Comparison of ENCODE assay signal across 9 mouse cellular contexts in genomic region chr1:72826446-72826845, GRCm38 (mm10). TPM values are rescaled to one million over a fixed set of nuclear protein-coding genes. Genes with fewer than 3 reads are reported as not detected.
A peak's percentile ranks its signal among the peaks of the same experiment; 100 is the strongest.
DNase-seq lines count a peak whose midpoint lies in the region; ATAC-seq lines count a peak whose summit lies in the region.
"Had no signal": no experiment of that assay in that cellular context is flagged by ENCODE, and none has a peak within 500 bp of the region (broad histone marks: within the 10 kb centered on the region; RNA-seq: fewer than 3 reads in every experiment).

No protein-coding gene starts in this region.

- DNase-seq in heart, postnatal 4 days: no peak
- DNase-seq in embryo, embryonic 9.5 days (ENCODE audit: extremely low spot score): peak; percentile 53
- DNase-seq in neural tube, embryonic 10.5 days (ENCODE audit: extremely low spot score, low spot score): peak; percentile 54
- DNase-seq in gastrocnemius, postnatal 10 days: no peak
- no peak for DNase-seq in left cerebral cortex, adult 9 months (ENCODE audit: low spot score in 2 of 2)
- DNase-seq in left cerebral cortex, postnatal 4 days: no peak
- DNase-seq: adrenal gland, postnatal 14 days had no signal

- 21% methylated on average over 6 of the region's 6 CpGs for WGBS in heart, embryonic 13.5 days
- 10% methylated on average over 6 of the region's 6 CpGs for WGBS in hindbrain, embryonic 16.5 days

- peaks cover 41% of the 10 kb centered on the region for H3K4me1 ChIP-seq in heart, embryonic 13.5 days
- peaks cover 23% of the 10 kb centered on the region for H3K4me1 ChIP-seq in hindbrain, embryonic 16.5 days (ENCODE audit: control insufficient read depth, insufficient read depth, low read depth, low read length)

- peak overlapping the region; percentile 68 for H3K4me3 ChIP-seq in heart, embryonic 13.5 days
- H3K4me3 ChIP-seq in hindbrain, embryonic 16.5 days (ENCODE audit: low read length): peak overlapping the region; percentile 85

- intact Hi-C loops in left cerebral cortex, postnatal 4 days (cut with DNase I): no loop called here

- peak overlapping the region; percentile 59 for H3K27ac ChIP-seq in heart, embryonic 13.5 days (replicated peaks)
- peak overlapping the region; percentile 66 for H3K27ac ChIP-seq in hindbrain, embryonic 16.5 days (ENCODE audit: low read depth, low read length)

- peak overlapping the region; percentile 99 for H3K4me2 ChIP-seq in heart, embryonic 13.5 days
- H3K4me2 ChIP-seq in hindbrain, embryonic 16.5 days (ENCODE audit: low read length): peak overlapping the region; percentile 93

- H3K9ac ChIP-seq in heart, embryonic 13.5 days: peak overlapping the region; percentile 85
- peak overlapping the region; percentile 47 for H3K9ac ChIP-seq in hindbrain, embryonic 16.5 days (ENCODE audit: low read depth, low read length)

- no peak for ATAC-seq in heart, embryonic 13.5 days (ENCODE audit: extremely low read depth, insufficient number of reproducible peaks, low FRiP score, low TSS enrichment)
- no peak for ATAC-seq in hindbrain, embryonic 16.5 days

- no peaks in the 10 kb centered on the region for H3K9me3 ChIP-seq in heart, embryonic 13.5 days
- no peaks in the 10 kb centered on the region for H3K9me3 ChIP-seq in hindbrain, embryonic 16.5 days (ENCODE audit: control insufficient read depth, low read length)

- peaks cover 36% of the 10 kb centered on the region for H3K27me3 ChIP-seq in heart, embryonic 13.5 days (replicated peaks)
- H3K27me3 ChIP-seq in hindbrain, embryonic 16.5 days (replicated peaks; ENCODE audit: control insufficient read depth, insufficient read depth, low read length): no peaks in the 10 kb centered on the region

- no peaks in the 10 kb centered on the region for H3K36me3 ChIP-seq in heart, embryonic 13.5 days
- peaks cover 3% of the 10 kb centered on the region; the same call in 1 of the 2 replicates for H3K36me3 ChIP-seq in hindbrain, embryonic 16.5 days (ENCODE audit: control insufficient read depth, insufficient read depth, low read length)

RNA-seq across cellular contexts. Expression of gene Igfbp2, which starts 2.1 kb away (rescaled TPM):
- 85.0 and 87.3 TPM in 2 replicates for polyA plus RNA-seq in heart, embryonic 13.5 days (2015; fragmentation: Nextera tagmentation; extraction: Ambion mirVana)
- 1 to 10 TPM; 5.3 to 8.4 TPM for total RNA-seq in heart, postnatal 4 days (2021)
- polyA plus RNA-seq in hindbrain, embryonic 16.5 days (2015; fragmentation: Nextera tagmentation; extraction: Ambion mirVana): 465 and 469 TPM in 2 replicates
- 1 to 10 TPM; 7.0 to 8.3 TPM for total RNA-seq in gastrocnemius, postnatal 10 days (2021)
- 100 to 1,000 TPM; 157 to 158 TPM for total RNA-seq in left cerebral cortex, postnatal 4 days (2021)

RNA-seq across cellular contexts. Expression of gene Igfbp5, which starts 48.2 kb away (rescaled TPM):
- 110 and 126 TPM in 2 replicates for polyA plus RNA-seq in heart, embryonic 13.5 days (2015; fragmentation: Nextera tagmentation; extraction: Ambion mirVana)
- total RNA-seq in heart, postnatal 4 days (2021): 100 to 1,000 TPM; 190 to 236 TPM
- 51.9 and 65.1 TPM in 2 replicates for polyA plus RNA-seq in hindbrain, embryonic 16.5 days (2015; fragmentation: Nextera tagmentation; extraction: Ambion mirVana)
- total RNA-seq in gastrocnemius, postnatal 10 days (2021): 100 to 1,000 TPM; 306 to 338 TPM
- 100 to 1,000 TPM; 114 to 119 TPM for total RNA-seq in left cerebral cortex, postnatal 4 days (2021)

Comparison
In these comparisons a context has a peak if more than half of its experiments do, and no peak if none do; other contexts are left out.
1. DNase-seq: peak in embryo, embryonic 9.5 days (single experiment) and neural tube, embryonic 10.5 days (single experiment); none in heart, postnatal 4 days (single experiment), gastrocnemius, postnatal 10 days (single experiment), left cerebral cortex, adult 9 months (0 of 2) and left cerebral cortex, postnatal 4 days (single experiment).
2. RNA of gene Igfbp2, which starts 2.1 kb away (total RNA-seq): 157 to 158 TPM in left cerebral cortex, postnatal 4 days; 5.3 to 8.4 TPM in heart, postnatal 4 days and 7.0 to 8.3 TPM in gastrocnemius, postnatal 10 days; every median in the first group is over 10 times any median in the second.